Mouse (Mus musculus) embryonic facial prominence, embryonic 13.5 days (tissue): ENCODE results near the gene P2rx3. TPM values are rescaled to one million over a fixed set of nuclear protein-coding genes. Genes with fewer than 3 reads are reported as not detected.

Experiments
- ATAC-seq: fragments of 200-750 bp; cut with Nextera tagmentation; 2 replicates; pipeline ENCODE4 v1.8.0; 2017; ENCODE audit warnings: low read depth; ENCODE audit not compliant: insufficient number of reproducible peaks, insufficient read depth, low FRiP score, low TSS enrichment
- H3K27ac ChIP-seq: fragments of 300-500 bp; sonication (generic); 2 replicates; pipeline ENCODE4 v1.5.1; 2015; ENCODE audit warnings: moderate library complexity, mild to moderate bottlenecking, inconsistent platforms
- H3K27me3 ChIP-seq: fragments of 300-500 bp; sonication (generic); 2 replicates; pipeline ENCODE4 v1.6.1; 2015; ENCODE audit warnings: mild to moderate bottlenecking, inconsistent platforms
- H3K36me3 ChIP-seq: fragments of 300-500 bp; sonication (generic); 2 replicates; pipeline ENCODE4 v1.6.1; 2015; ENCODE audit warnings: mild to moderate bottlenecking, inconsistent platforms
- H3K4me1 ChIP-seq: fragments of 300-500 bp; sonication (generic); 2 replicates; pipeline ENCODE4 v1.6.1; 2015; ENCODE audit warnings: inconsistent platforms
- H3K4me2 ChIP-seq: fragments of 300-500 bp; sonication (generic); 2 replicates; pipeline ENCODE4 v1.6.1; 2015; ENCODE audit warnings: moderate library complexity, mild to moderate bottlenecking, inconsistent platforms
- H3K4me3 ChIP-seq: fragments of 300-500 bp; sonication (generic); 2 replicates; pipeline ENCODE4 v1.5.1; 2015; ENCODE audit warnings: mild to moderate bottlenecking, inconsistent platforms
- H3K9ac ChIP-seq: fragments of 300-500 bp; sonication (generic); 2 replicates; pipeline ENCODE4 v1.6.1; 2015; ENCODE audit warnings: mild to moderate bottlenecking, inconsistent platforms
- H3K9me3 ChIP-seq: fragments of 300-500 bp; sonication (generic); 2 replicates; pipeline ENCODE4 v1.6.1; 2016; ENCODE audit warnings: inconsistent platforms
- WGBS: fragments of 180-500 bp; shearing (Covaris S2); methylation state at CpG from one replicate; pipeline ENCODE4 v1.1.7; 2015; ENCODE audit warnings: mixed read lengths; 5-methylcytosine and 5-hydroxymethylcytosine counted together
- polyA plus RNA-seq: library from polyadenylated mRNA; unstranded; fragments of >200 nt; fragmentation: Nextera tagmentation; extraction: Ambion mirVana; gene quantifications from 2 replicates; pipeline ENCODE4 v1.2.1, GENCODE M21; 2015

The P2rx3 gene
- polyA plus RNA-seq, 1 experiment from 2014 or later = 1.1 TPM

DNA sequence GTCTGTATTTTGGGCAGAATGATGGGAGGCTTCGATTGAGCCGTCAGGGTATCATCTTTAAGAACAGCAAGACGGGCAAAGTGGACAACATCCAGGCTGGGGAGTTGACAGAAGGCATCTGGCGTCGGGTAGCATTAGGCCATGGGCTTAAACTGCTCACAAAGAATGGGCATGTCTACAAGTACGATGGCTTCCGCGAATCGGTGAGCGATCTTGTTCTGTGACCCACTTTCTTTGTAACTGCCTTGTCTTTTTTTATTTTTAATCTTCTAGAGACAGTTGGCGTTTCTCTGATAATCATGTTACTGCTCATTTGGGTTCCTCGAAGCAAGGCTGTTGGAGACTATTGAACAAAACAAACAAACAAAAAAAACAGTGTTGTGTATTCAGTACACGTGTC lies 1.1 kb upstream of the P2rx3 start:
- Histone ChIP-seq H3K4me1 (peaks cover 18% of the 10 kb centered on the region), H3K36me3 (peaks cover 46% of the 10 kb centered on the region), H3K4me3 (peak overlapping the region; percentile 76), H3K4me2 (peak overlapping the region; percentile 82), H3K27me3 (no peaks in the 10 kb centered on the region), H3K9me3 (no peaks in the 10 kb centered on the region), H3K9ac (peak overlapping the region; percentile 93), H3K27ac (peak overlapping the region; percentile 88; the same call in 1 of the 2 replicates)
- WGBS = 81% methylated on average over 13 of the region's 13 CpGs
- ATAC-seq = no peak

- peak overlapping the region; percentile 82 for H3K4me2 ChIP-seq
- peak overlapping the region; percentile 76 for H3K4me3 ChIP-seq
- 6% methylated on average over 11 of the region's 11 CpGs for WGBS
- no peak for ATAC-seq
- H3K27ac ChIP-seq = peak overlapping the region; percentile 88
- H3K36me3 ChIP-seq = peaks cover 28% of the 10 kb centered on the region
- H3K27me3 ChIP-seq = no peaks in the 10 kb centered on the region
- H3K9ac ChIP-seq = peak overlapping the region; percentile 93
- peaks cover 18% of the 10 kb centered on the region for H3K4me1 ChIP-seq
- H3K9me3 ChIP-seq = no peaks in the 10 kb centered on the region
Observed at GRCm38 (mm10) chr2:85036507-85037046, 685 bp downstream of the P2rx3 start.

- H3K27me3 ChIP-seq = no peaks in the 10 kb centered on the region
- WGBS = 82% methylated on average over 7 of the region's 7 CpGs
Observed at GRCm38 (mm10) chr2:85034169-85034568, 3.1 kb downstream of the P2rx3 start.

GRCm38 (mm10) chr2:85033121-85033520 lies 4.1 kb downstream of the P2rx3 start:
- Histone ChIP-seq H3K9ac (no peak overlapping the region), H3K36me3 (no peaks in the 10 kb centered on the region), H3K4me2 (no peak overlapping the region), H3K4me1 (peaks cover 12% of the 10 kb centered on the region), H3K27ac (no peak overlapping the region), H3K4me3 (no peak overlapping the region), H3K27me3 (no peaks in the 10 kb centered on the region), H3K9me3 (no peaks in the 10 kb centered on the region)
- ATAC-seq = no peak
- 80% methylated on average over 2 of the region's 2 CpGs for WGBS

More at GRCm38 (mm10) chr2:85034169-85034568, 3.1 kb downstream of the P2rx3 start:
- no peak overlapping the region for H3K4me3 ChIP-seq
- no peak for ATAC-seq
- peaks cover 18% of the 10 kb centered on the region for H3K4me1 ChIP-seq
- H3K4me2 ChIP-seq = no peak overlapping the region
- no peak overlapping the region for H3K27ac ChIP-seq
- no peak overlapping the region for H3K9ac ChIP-seq
- no peaks in the 10 kb centered on the region for H3K9me3 ChIP-seq
- H3K36me3 ChIP-seq = peaks cover 4% of the 10 kb centered on the region; the same call in 1 of the 2 replicates

GRCm38 (mm10) chr2:85030989-85031388 lies 6.3 kb downstream of the P2rx3 start:
- H3K27me3 ChIP-seq = no peaks in the 10 kb centered on the region
- no peak overlapping the region for H3K4me2 ChIP-seq
- H3K9me3 ChIP-seq = no peaks in the 10 kb centered on the region
- no peak overlapping the region for H3K4me3 ChIP-seq
- no peak overlapping the region for H3K9ac ChIP-seq
- H3K36me3 ChIP-seq = no peaks in the 10 kb centered on the region
- peaks cover under 1% of the 10 kb centered on the region for H3K4me1 ChIP-seq
- WGBS = 61% methylated on average over 6 of the region's 6 CpGs
- no peak for ATAC-seq
- H3K27ac ChIP-seq = no peak overlapping the region

DNA sequence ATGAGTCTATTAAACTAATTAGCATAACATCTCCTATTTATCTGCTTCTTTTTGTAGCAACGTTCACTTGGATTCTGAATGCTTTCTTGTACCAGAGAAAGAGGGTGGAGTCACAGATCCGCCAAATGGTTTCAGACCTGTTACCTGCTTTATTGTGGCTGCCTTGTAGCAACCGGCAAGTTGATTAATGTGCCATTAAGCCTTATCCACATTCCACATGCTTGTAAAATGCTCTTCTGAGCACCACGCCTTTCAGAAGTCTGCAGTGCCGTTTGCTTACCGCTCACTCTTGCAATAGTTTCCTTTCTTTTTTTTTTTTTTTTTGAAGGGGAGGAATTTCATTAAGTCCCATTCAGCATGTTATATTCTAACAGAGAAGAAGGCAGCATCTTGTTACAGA lies 7.4 kb downstream of the P2rx3 start:
- H3K9ac ChIP-seq = no peak overlapping the region
- no peak overlapping the region for H3K27ac ChIP-seq
- no peaks in the 10 kb centered on the region for H3K4me1 ChIP-seq
- H3K4me2 ChIP-seq = no peak overlapping the region
- no peak for ATAC-seq
- no peak overlapping the region for H3K4me3 ChIP-seq
- WGBS = 70% methylated on average over 6 of the region's 6 CpGs
- no peaks in the 10 kb centered on the region for H3K9me3 ChIP-seq
- no peaks in the 10 kb centered on the region for H3K27me3 ChIP-seq
- H3K36me3 ChIP-seq = no peaks in the 10 kb centered on the region

- no peaks in the 10 kb centered on the region for H3K9me3 ChIP-seq
- no peak overlapping the region for H3K27ac ChIP-seq
- H3K4me3 ChIP-seq = no peak overlapping the region
- H3K4me1 ChIP-seq = no peaks in the 10 kb centered on the region
- H3K4me2 ChIP-seq = no peak overlapping the region
- no peaks in the 10 kb centered on the region for H3K36me3 ChIP-seq
- H3K9ac ChIP-seq = no peak overlapping the region
- 74% methylated on average over 5 of the region's 5 CpGs for WGBS
- no peaks in the 10 kb centered on the region for H3K27me3 ChIP-seq
- no peak for ATAC-seq
Observed at GRCm38 (mm10) chr2:85027281-85027680, 10.0 kb downstream of the P2rx3 start.

GRCm38 (mm10) chr2:85026178-85026577 lies 11.1 kb downstream of the P2rx3 start:
- Histone ChIP-seq H3K27me3 (no peaks in the 10 kb centered on the region; the same call in 1 of the 2 replicates), H3K4me2 (no peak overlapping the region), H3K36me3 (no peaks in the 10 kb centered on the region), H3K4me1 (no peaks in the 10 kb centered on the region), H3K27ac (no peak overlapping the region), H3K9me3 (no peaks in the 10 kb centered on the region), H3K9ac (no peak overlapping the region), H3K4me3 (no peak overlapping the region)
- WGBS = 71% methylated on average over 3 of the region's 3 CpGs
- ATAC-seq = no peak

GRCm38 (mm10) chr2:85022043-85022442 lies 15.2 kb downstream of the P2rx3 start:
- no peak overlapping the region for H3K9ac ChIP-seq
- H3K4me3 ChIP-seq = no peak overlapping the region
- H3K4me1 ChIP-seq = no peaks in the 10 kb centered on the region
- peaks cover 3% of the 10 kb centered on the region; the same call in 1 of the 2 replicates for H3K27me3 ChIP-seq
- no peak overlapping the region for H3K27ac ChIP-seq
- no peaks in the 10 kb centered on the region for H3K9me3 ChIP-seq
- no peaks in the 10 kb centered on the region for H3K36me3 ChIP-seq
- no peak for ATAC-seq
- no peak overlapping the region for H3K4me2 ChIP-seq
- 16% methylated on average over 4 of the region's 4 CpGs for WGBS

- Histone ChIP-seq H3K4me1 (no peaks in the 10 kb centered on the region), H3K9me3 (no peaks in the 10 kb centered on the region), H3K27ac (no peak overlapping the region), H3K36me3 (no peaks in the 10 kb centered on the region), H3K9ac (no peak overlapping the region), H3K27me3 (0 out of 2 replicates have a peak, but pooled peaks cover 3% of the 10 kb centered on the region), H3K4me2 (no peak overlapping the region), H3K4me3 (no peak overlapping the region)
- no peak for ATAC-seq
- WGBS = 51% methylated on average over 3 of the region's 3 CpGs
Observed at GRCm38 (mm10) chr2:85014588-85014982, 22.7 kb downstream of the P2rx3 start.

DNA sequence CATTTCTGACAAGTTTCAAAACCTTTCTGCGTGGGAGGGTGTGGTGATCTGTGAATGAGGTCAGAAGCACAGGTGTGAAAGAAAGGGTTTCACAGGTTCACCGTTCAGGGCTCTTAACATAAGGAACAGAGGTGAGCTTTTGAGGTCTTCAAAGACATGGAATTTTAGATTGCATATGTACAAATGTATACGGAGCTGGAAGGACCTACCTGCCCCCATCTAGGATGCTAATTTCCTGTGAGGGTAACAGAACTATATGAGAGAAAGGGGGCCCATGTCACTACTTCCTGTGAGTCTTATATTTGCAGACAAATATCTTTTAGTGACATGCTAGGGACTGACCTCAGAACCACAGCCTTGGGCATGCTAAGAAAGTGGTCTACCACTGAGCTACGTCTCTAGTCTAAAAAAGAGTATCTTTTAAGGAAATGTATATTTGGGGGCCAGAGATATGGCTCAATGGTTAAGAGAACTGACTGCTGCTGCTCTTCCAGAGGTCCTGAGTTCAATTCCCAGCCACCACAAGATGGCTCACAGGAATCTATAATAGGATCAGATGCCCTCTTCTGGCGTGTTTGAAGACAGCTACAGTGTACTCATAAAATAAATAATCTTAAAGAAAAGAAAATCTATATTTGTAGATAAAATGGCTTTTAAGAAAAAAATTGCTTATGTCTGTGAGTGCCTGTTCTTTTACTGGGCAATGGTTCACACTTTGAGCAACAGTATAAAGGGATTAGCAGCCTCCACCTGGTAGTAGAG lies 23.3 kb downstream of the P2rx3 start:
- Histone ChIP-seq H3K4me3 (no peak overlapping the region), H3K27me3 (0 out of 2 replicates have a peak, but pooled peaks cover 3% of the 10 kb centered on the region), H3K9ac (no peak overlapping the region), H3K4me2 (no peak overlapping the region), H3K27ac (no peak overlapping the region), H3K36me3 (no peaks in the 10 kb centered on the region), H3K4me1 (no peaks in the 10 kb centered on the region), H3K9me3 (no peaks in the 10 kb centered on the region)
- WGBS = 73% methylated on average over 5 of the region's 5 CpGs
- no peak for ATAC-seq

DNA sequence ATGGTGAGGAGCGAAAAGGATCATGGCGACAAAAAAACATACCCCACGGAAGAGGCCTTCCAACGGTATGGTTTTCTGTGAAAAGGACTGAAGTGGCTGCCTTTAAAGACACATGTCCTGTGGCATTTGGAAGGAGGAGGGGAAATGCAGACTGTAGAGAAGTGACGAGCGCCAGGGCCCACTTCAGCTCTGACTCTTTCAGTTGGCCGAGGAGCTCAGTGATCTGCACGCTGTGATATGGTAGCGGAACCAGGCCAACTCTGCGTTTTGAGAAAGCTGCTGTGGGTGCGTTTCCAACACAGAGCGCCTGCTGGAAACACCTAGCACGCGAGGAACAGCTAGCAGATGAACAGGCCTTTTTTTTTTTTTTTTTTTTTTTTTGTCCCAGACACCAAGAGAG lies 24.6 kb downstream of the P2rx3 start:
- no peak overlapping the region for H3K4me2 ChIP-seq
- 85% methylated on average over 14 of the region's 14 CpGs for whole genome bisulfite sequencing
- no peaks in the 10 kb centered on the region; the same call in 1 of the 2 replicates for H3K27me3 ChIP-seq
- H3K9ac ChIP-seq = no peak overlapping the region
- no peak overlapping the region for H3K4me3 ChIP-seq
- H3K36me3 ChIP-seq = no peaks in the 10 kb centered on the region
- no peak for ATAC-seq
- no peak overlapping the region for H3K27ac ChIP-seq
- H3K9me3 ChIP-seq = no peaks in the 10 kb centered on the region
- no peaks in the 10 kb centered on the region for H3K4me1 ChIP-seq
